Mouse (Mus musculus) liver, adult 2 months (tissue): Measurements from ENCODE around the gene Krt8.

Experiments
- CTCF ChIP-seq: fragments of 200-500 bp; IDR thresholded peaks from 2 replicates; pipeline ENCODE4 v1.5.1; 2011; ENCODE audit warnings: low read depth, low read length, control low read depth
- POLR2A ChIP-seq: fragments of 200-500 bp; IDR thresholded peaks from 2 replicates; pipeline ENCODE4 v1.6.1; 2011; ENCODE audit warnings: low read length, control low read depth; ENCODE audit not compliant: insufficient read depth; ENCODE audit errors: extremely low read depth

DNA sequence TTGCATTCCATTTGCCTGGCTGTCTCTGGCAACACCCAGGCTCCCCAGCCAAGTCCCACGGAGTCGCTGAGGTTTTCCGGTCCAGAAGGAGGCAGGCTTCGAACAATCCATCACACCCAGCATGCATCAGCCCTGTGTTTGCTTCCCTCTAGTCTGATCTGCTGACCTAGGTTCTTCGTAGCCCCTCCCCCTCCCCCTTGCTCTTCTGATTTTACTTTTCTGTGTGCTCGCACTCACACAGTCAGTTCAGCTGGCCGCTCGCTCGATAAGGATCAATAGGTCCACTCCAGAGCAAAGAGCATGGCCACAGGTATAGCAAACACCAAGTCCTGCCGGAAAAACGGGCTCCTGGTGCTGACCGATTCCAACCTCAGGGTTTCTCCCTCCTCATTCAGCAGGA, 22.1 kb upstream of the Krt8 start:
- no peak for TF ChIP-seq POLR2A
- TF ChIP-seq CTCF: peak; percentile 23; the same call in 1 of the 2 replicates
